Mouse (Mus musculus) E14TG2a.4 (cell line): Measurements from ENCODE around the gene Cend1.

Experiments used
- CTCF ChIP-seq: conservative IDR thresholded peaks from 2 replicates; pipeline ENCODE4 v1.5.1; 2014; ENCODE audit warnings: low read length
- POU5F1 ChIP-seq: IDR thresholded peaks from 2 replicates; pipeline ENCODE4 v1.6.1; 2014; ENCODE audit warnings: low read length, borderline replicate concordance

DNA sequence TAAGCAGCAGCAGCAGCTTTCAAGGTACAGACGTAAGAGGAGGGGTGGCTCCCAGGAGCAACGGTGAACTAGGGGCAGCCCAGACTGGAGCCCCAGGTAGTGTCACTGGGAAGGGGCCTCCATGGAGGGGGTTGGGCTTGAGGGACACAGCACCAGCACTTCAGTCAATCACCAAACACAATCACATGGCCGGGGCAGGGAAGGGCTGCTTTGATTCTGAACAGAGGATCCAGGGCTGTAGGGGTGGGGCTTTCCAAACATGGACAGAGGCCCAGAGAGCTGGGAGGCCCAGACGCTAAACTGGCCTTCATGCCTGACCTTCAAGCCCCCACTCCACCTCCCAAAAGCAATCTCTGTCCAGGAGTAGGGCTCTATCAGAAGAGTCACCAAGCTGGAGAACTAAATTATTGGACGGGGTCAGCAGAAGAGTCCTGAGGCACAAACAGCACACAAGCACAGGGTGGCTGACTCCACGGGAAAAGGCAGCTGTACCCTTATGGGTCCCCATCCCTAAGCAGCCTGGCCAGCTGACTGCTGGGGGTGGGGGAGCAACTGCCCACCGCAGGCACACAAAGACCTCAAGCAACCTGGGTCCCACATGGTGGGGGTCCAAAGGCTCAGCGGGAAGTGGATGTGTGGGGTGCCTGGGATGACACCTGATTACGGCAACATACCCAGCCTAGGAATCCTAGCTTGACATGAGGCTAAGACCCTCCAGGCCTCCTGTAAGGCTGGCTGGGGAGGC, 721 bp upstream of the Cend1 start:
- TF ChIP-seq CTCF (no peak), POU5F1 (no peak)
